Mouse (Mus musculus) brain, embryonic 14.5 days (tissue): ENCODE results near the gene Nebl.
"Not testable (repeated sequence)": the region's sequence is repeated elsewhere in the genome, so short reads cannot be mapped to it uniquely, and the experiment has no call there.

Experiments used
- CTCF ChIP-seq: fragments of 200-500 bp; IDR thresholded peaks from 2 replicates; pipeline ENCODE4 v1.5.1; 2012; ENCODE audit warnings: inconsistent platforms, mild to moderate bottlenecking, moderate library complexity, borderline replicate concordance; ENCODE audit not compliant: insufficient read depth, insufficient read length; ENCODE audit errors: extremely low read depth
- POLR2A ChIP-seq: fragments of 200-500 bp; IDR thresholded peaks from 2 replicates; pipeline ENCODE4 v1.6.1; 2012; ENCODE audit warnings: mild to moderate bottlenecking, inconsistent platforms, borderline replicate concordance; ENCODE audit not compliant: poor library complexity, insufficient read depth, insufficient read length, severe bottlenecking; ENCODE audit errors: extremely low read depth

DNA sequence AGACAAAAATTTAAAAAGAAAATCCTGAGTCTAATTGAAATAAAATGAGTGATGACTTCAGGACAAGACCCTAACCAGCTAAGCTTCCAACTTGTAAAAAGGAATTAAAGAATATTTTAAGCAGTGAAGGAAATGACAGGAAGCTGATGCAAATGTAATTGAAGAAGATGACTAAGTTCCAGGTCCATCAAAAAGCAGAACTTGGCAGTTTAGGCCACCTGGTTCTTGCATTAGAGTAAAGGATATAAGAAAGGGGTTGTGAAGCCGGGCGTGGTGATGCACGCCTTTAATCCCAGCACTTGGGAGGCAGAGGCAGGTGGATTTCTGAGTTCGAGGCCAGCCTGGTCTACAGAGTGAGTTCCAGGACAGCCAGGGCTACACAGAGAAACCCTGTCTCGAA is 436.0 kb downstream of the Nebl start:
- not testable (repeated sequence) for TF ChIP-seq CTCF, POLR2A
